Mouse (Mus musculus) neural tube, embryonic 15.5 days (tissue): ENCODE measurements at regions not wholly inside any gene's neighbourhood (a gene's known extent, or its start where the extent isn't known, plus 50 kb on each side); places are given as distances from the start of the nearest gene placed in this dataset.

Source experiments
- ATAC-seq: fragments of 200-750 bp; cut with Nextera tagmentation; 2 replicates; pipeline ENCODE4 v1.8.0; 2017; ENCODE audit warnings: mild to moderate bottlenecking, moderate TSS enrichment, moderate library complexity; ENCODE audit not compliant: low FRiP score
- H3K27ac ChIP-seq: fragments of 300-500 bp; sonication (generic); replicated peaks from 2 replicates; pipeline ENCODE4 v1.5.1; 2015; ENCODE audit warnings: mild to moderate bottlenecking, inconsistent platforms
- H3K27me3 ChIP-seq: fragments of 300-500 bp; sonication (generic); replicated peaks from 2 replicates; pipeline ENCODE4 v1.6.1; 2015; ENCODE audit warnings: inconsistent platforms
- H3K36me3 ChIP-seq: fragments of 300-500 bp; sonication (generic); 2 replicates; pipeline ENCODE4 v1.6.1; 2015; ENCODE audit warnings: inconsistent platforms
- H3K4me1 ChIP-seq: fragments of 300-500 bp; sonication (generic); 2 replicates; pipeline ENCODE4 v1.6.1; 2015; ENCODE audit warnings: inconsistent platforms
- H3K4me2 ChIP-seq: fragments of 300-500 bp; sonication (generic); 2 replicates; pipeline ENCODE4 v1.6.1; 2015; ENCODE audit warnings: inconsistent platforms, mild to moderate bottlenecking, moderate library complexity
- H3K4me3 ChIP-seq: fragments of 300-500 bp; sonication (generic); replicated peaks from 2 replicates; pipeline ENCODE4 v1.5.1; 2015; ENCODE audit warnings: mild to moderate bottlenecking, inconsistent platforms
- H3K9ac ChIP-seq: fragments of 300-500 bp; sonication (generic); replicated peaks from 2 replicates; pipeline ENCODE4 v1.6.1; 2015; ENCODE audit warnings: mild to moderate bottlenecking, inconsistent platforms
- H3K9me3 ChIP-seq: fragments of 300-500 bp; sonication (generic); replicated peaks from 2 replicates; pipeline ENCODE4 v1.6.1; 2016; ENCODE audit warnings: inconsistent platforms
- WGBS: fragments of 180-500 bp; shearing (Covaris S2); methylation state at CpG from one replicate; pipeline ENCODE4 v1.1.7; 2015; ENCODE audit warnings: mixed read lengths; 5-methylcytosine and 5-hydroxymethylcytosine counted together

DNA sequence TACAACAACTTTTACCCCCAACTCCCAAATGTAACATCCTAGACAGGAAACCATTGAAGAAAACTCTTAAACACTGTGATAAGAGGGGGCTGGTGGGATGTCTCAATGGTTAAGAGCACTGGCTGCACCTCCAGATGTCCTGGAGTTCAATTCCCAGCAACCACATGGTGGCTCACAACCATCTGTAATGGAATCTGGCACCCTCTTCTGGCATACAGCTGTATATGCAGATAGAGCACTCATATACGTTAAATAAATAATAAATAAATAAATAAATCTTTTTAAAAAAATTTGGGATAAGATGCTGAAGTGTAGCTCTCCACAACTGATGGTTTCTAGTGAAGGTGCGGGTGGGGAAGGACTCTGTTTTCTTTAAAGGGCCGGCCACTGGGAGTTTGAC is 69.3 kb downstream of the Kctd15 start:
- no peak overlapping the region for H3K4me3 ChIP-seq
- no peaks in the 10 kb centered on the region for H3K9me3 ChIP-seq
- ATAC-seq: no peak
- no peaks in the 10 kb centered on the region for H3K36me3 ChIP-seq
- H3K9ac ChIP-seq: no peak overlapping the region
- H3K27ac ChIP-seq: no peak overlapping the region
- H3K4me2 ChIP-seq: no peak overlapping the region
- 95% methylated on average over 3 of the region's 3 CpGs for WGBS
- H3K4me1 ChIP-seq: no peaks in the 10 kb centered on the region
- no peaks in the 10 kb centered on the region for H3K27me3 ChIP-seq

DNA sequence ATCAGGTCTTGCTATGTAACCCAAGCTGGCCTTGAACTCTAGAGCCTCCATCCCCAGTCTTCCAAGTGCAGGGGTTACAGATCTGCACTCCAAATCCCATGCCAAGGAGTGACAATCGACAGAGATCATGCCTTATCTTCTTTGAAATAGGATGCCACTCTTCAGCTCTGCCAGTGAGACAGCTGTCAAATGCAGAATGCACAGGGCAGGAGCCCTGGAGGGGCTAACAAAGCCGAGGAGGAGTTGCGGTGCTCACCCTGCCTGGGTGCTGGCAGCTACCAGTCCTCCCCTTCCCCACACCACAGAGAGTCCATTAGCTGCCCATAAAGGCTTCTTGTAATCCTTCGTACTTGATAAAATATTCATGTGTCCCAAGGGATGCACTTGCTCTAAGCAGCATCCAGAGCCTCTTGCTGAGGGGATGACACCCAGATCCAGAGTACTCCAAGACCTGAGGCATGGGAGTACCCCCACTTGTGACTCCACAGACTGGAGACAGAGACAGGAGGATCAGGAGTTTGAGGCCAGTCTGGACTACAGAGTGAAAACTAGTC is 71.1 kb downstream of the Kctd15 start:
- no peak overlapping the region for H3K4me2 ChIP-seq
- no peak overlapping the region for H3K27ac ChIP-seq
- H3K4me1 ChIP-seq: no peaks in the 10 kb centered on the region
- WGBS: 63% methylated on average over 4 of the region's 4 CpGs
- no peaks in the 10 kb centered on the region for H3K36me3 ChIP-seq
- ATAC-seq: no peak
- no peak overlapping the region for H3K4me3 ChIP-seq
- no peak overlapping the region for H3K9ac ChIP-seq
- no peaks in the 10 kb centered on the region for H3K27me3 ChIP-seq
- H3K9me3 ChIP-seq: no peaks in the 10 kb centered on the region

DNA sequence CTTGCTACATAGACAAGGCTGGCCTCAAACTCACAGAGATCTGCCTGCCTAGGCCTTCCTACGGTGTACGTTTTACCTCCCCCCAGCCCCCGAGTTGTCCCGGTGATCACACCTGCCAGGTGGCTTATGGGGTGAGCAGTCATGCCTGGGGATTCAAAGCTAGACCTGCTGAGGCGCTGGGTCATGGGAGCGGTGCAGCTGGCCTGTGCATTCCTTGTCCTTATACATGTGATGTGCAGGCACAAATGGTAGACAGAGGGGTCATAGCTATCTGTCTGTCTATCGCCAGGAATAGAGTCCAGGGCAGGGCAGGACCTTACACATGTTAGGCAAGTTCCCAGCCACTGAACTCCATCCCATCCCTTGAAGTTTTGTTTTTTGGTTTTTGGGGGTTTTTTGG is 71.7 kb downstream of the Kctd15 start:
- H3K9me3 ChIP-seq: no peaks in the 10 kb centered on the region
- H3K4me2 ChIP-seq: no peak overlapping the region
- H3K9ac ChIP-seq: no peak overlapping the region
- no peak overlapping the region for H3K27ac ChIP-seq
- H3K4me1 ChIP-seq: no peaks in the 10 kb centered on the region
- H3K4me3 ChIP-seq: no peak overlapping the region
- no peaks in the 10 kb centered on the region for H3K36me3 ChIP-seq
- ATAC-seq: no peak
- 92% methylated on average over 7 of the region's 7 CpGs for WGBS
- no peaks in the 10 kb centered on the region for H3K27me3 ChIP-seq

DNA sequence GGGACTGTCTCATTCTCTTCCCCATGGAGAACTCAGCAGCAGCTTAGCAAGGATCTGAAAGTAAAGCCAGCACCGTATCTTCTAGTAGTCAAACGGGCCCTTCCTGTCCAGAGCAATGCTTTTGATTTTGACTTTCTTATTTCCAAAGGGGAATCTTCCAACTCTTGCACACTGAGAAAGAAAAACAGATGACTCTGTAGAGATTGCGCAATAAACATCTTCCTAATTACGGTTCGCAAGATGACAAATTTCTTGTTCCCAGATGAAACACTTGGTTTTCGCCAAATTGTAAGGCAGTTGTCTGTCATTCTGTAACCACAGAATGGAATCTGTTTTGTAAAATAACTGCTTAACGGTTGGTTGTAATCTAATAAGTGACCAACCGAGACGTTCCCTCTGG is 75.7 kb downstream of the Kctd15 start:
- 89% methylated on average over 9 of the region's 9 CpGs for WGBS
- no peak overlapping the region for H3K27ac ChIP-seq
- no peak for ATAC-seq

DNA sequence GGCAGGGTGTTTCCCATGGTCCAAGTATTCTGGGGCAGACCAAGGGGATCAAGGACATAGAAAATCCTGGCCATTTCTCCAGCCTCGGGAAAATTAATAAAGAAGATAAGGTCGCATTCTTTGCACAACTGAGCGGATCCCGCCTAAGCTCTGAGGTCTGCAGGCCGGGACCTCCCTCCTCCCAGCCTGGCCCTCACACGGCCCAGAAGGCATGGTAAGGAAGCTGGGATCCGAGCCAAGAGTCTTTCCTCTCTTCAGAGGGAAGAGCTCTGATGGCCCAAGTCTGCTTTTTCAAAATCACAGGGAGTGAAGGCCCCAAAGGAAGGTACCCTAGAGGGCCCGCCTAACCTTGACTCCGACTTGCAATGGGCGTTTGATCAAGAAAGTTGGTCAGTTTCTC is 85.2 kb downstream of the Kctd15 start:
- no peak for ATAC-seq
- H3K36me3 ChIP-seq: no peaks in the 10 kb centered on the region
- H3K4me2 ChIP-seq: peak overlapping the region; percentile 54
- peaks cover 19% of the 10 kb centered on the region for H3K4me1 ChIP-seq
- H3K27ac ChIP-seq: no peak overlapping the region
- 53% methylated on average over 10 of the region's 10 CpGs for WGBS
- H3K9ac ChIP-seq: no peak overlapping the region
- no peaks in the 10 kb centered on the region for H3K9me3 ChIP-seq
- H3K27me3 ChIP-seq: no peaks in the 10 kb centered on the region
- no peak overlapping the region for H3K4me3 ChIP-seq

More for the DNA sequence above, 75.7 kb downstream of the Kctd15 start:
- no peaks in the 10 kb centered on the region for H3K4me1 ChIP-seq
- H3K4me2 ChIP-seq: no peak overlapping the region
- no peak overlapping the region for H3K9ac ChIP-seq
- no peaks in the 10 kb centered on the region for H3K9me3 ChIP-seq
- H3K27me3 ChIP-seq: no peaks in the 10 kb centered on the region
- no peak overlapping the region for H3K4me3 ChIP-seq
- no peaks in the 10 kb centered on the region for H3K36me3 ChIP-seq

DNA sequence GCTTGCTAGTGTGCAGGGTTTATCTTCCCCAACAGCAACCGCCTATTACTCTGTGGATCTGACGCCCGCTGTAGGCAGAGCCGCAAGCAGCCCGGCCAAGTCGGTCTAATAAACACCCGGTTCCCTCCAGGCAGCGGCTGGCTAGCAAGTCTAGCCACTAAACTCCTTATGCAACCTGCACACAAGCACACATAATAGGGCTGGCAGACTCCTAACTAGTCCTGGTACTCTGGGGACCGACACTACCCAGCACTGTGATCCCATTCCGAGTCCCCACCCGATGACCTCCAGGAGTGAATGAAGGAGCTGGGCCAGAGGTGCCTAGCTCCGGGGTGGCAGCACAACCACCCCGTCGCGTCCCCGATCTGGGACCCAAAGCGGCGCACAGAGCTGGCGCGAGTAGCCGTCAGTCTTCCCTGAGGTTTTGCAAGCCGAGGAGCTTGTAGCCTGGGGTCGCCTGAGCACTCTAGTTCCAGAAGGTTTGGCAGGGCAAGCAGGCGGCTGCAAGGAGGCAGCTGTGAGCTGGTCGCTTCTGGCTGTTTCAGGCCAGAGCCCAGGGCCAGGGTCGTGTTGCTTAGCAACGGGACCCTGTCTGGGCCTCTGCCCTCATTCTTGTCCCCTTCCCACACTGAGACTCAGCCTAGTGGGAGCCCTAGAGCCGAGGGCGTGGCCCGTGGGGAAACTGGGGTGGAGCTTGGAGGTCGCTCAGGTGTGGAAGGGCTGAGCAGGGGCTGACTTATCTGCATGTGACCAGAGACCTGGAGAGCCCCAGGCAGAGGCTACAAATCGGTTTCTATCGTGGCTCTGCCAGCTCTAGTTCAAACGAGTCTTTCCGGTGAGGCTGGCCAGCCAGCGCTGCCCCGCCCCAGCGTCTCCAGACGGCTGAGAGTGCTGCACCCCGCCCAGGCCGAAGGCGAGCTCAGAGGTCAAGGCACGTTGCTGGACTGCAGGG is 86.1 kb downstream of the Kctd15 start:
- ATAC-seq: peak; percentile 85
- H3K9ac ChIP-seq: peak overlapping the region; percentile 31; the same call in 1 of the 2 replicates
- no peaks in the 10 kb centered on the region for H3K9me3 ChIP-seq
- no peaks in the 10 kb centered on the region for H3K27me3 ChIP-seq
- no peaks in the 10 kb centered on the region for H3K36me3 ChIP-seq
- peak overlapping the region; percentile 27 for H3K4me3 ChIP-seq
- peak overlapping the region; percentile 42; the same call in 1 of the 2 replicates for H3K27ac ChIP-seq
- 1% methylated on average over 43 of the region's 43 CpGs for WGBS
- peak overlapping the region; percentile 54 for H3K4me2 ChIP-seq
- peaks cover 19% of the 10 kb centered on the region for H3K4me1 ChIP-seq

DNA sequence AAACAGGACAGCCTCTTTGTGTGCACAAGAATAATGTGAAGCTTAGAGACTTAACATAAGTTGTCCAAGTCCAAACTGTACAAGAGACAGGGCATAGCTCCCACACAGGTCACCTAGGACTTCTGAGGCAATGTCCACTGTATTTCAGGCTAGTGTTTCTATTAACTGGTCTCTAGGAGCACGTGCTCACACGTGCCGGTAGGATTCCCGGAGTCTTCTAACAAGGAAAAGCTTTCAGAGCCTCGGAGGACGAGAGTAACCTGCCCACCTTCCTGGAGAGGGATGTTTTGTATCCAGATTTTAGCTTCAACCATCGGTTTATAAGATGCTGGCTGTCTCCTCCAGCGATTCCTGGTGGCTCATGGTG is 86.8 kb downstream of the Kctd15 start:
- H3K27ac ChIP-seq: peak overlapping the region; percentile 42; the same call in 1 of the 2 replicates
- H3K4me2 ChIP-seq: peak overlapping the region; percentile 54
- no peaks in the 10 kb centered on the region for H3K9me3 ChIP-seq
- peak overlapping the region; percentile 27; the same call in 1 of the 2 replicates for H3K4me3 ChIP-seq
- peak overlapping the region; percentile 31; the same call in 1 of the 2 replicates for H3K9ac ChIP-seq
- H3K27me3 ChIP-seq: no peaks in the 10 kb centered on the region
- H3K36me3 ChIP-seq: no peaks in the 10 kb centered on the region
- peaks cover 19% of the 10 kb centered on the region for H3K4me1 ChIP-seq
- ATAC-seq: no peak
- 19% methylated on average over 8 of the region's 8 CpGs for WGBS

DNA sequence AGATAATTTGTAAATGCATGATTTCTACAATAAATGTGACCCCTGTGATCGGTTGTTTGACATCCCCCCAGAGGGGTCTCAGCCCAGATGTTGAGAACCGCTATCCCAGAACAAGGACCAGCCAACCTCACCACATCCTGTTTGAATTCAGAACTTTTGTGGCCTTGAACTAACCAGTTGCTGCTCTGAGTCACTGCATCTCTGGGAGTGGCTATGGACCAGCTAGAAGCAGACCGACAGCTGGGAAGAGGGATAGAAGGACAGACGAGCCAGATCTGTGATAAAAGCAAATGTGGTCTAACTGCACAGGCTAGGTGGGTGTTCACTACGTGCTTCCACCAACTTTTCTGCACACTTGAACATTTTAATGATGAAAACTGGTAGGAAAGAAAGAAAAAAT is 89.0 kb downstream of the Kctd15 start:
- peaks cover 19% of the 10 kb centered on the region for H3K4me1 ChIP-seq
- no peak for ATAC-seq
- no peak overlapping the region for H3K4me3 ChIP-seq
- H3K9ac ChIP-seq: no peak overlapping the region
- H3K27ac ChIP-seq: no peak overlapping the region
- H3K36me3 ChIP-seq: no peaks in the 10 kb centered on the region
- H3K4me2 ChIP-seq: no peak overlapping the region
- 77% methylated on average over 5 of the region's 5 CpGs for WGBS
- no peaks in the 10 kb centered on the region for H3K9me3 ChIP-seq
- no peaks in the 10 kb centered on the region for H3K27me3 ChIP-seq

DNA sequence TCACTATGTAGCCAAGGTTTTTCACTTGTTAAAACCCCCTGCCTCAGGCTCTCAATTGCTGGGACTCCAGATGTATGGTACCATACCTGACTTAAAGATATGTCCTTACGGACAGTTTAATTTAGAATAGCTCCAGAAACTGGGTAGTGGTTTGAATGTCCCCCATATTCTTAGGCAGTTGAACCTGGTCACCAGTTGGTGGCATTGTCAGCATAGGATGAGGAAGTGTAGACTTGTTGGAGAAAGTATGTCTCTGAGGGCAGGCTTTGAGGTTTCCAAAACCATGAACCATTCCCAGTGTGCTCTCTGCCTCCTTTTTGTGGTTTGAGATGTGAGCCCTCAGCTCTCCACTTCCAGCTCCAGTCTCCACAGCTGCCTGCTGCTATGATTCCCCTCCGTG is 94.4 kb downstream of the Kctd15 start:
- no peaks in the 10 kb centered on the region for H3K27me3 ChIP-seq
- H3K9me3 ChIP-seq: no peaks in the 10 kb centered on the region
- 82% methylated on average over 2 of the region's 2 CpGs for WGBS
- H3K4me2 ChIP-seq: no peak overlapping the region
- ATAC-seq: no peak
- no peak overlapping the region for H3K9ac ChIP-seq
- H3K27ac ChIP-seq: no peak overlapping the region
- no peaks in the 10 kb centered on the region for H3K36me3 ChIP-seq
- H3K4me3 ChIP-seq: no peak overlapping the region
- H3K4me1 ChIP-seq: no peaks in the 10 kb centered on the region

DNA sequence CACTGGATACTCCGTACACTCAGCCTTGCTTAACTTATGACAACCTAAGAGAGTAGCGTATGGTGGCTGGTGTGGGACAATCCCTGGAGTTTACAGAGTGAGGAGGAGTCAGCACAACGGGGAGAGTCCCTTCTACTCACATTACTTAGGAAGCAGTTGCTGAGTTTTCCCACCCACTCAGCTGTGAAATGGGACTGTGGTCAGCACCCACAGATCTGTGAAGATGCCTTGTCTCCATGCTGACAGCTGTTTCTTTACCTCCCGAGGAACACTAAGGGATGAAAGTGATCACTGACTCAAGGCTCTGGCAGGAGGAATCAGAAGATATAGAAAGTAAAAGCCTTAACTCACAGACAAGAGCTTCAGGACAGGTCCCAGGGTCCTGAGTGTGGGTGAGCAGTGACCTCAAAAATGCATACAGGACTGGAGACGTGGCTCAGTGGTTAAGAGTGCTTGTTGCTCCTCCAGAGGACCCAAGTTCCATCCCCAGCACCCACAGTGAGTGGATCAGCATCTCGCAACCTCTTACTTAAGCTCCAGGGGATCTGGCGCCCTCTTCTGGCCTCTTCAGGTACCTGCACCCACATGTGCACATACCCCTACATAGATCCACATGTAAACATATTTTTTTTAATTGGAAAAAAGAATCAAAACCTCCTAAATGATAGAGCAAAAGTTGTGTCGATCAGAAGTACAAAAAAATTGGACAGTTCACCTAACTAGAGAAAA is 97.8 kb downstream of the Kctd15 start:
- H3K4me1 ChIP-seq: no peaks in the 10 kb centered on the region
- WGBS: 82% methylated on average over 8 of the region's 8 CpGs
- no peak for ATAC-seq

DNA sequence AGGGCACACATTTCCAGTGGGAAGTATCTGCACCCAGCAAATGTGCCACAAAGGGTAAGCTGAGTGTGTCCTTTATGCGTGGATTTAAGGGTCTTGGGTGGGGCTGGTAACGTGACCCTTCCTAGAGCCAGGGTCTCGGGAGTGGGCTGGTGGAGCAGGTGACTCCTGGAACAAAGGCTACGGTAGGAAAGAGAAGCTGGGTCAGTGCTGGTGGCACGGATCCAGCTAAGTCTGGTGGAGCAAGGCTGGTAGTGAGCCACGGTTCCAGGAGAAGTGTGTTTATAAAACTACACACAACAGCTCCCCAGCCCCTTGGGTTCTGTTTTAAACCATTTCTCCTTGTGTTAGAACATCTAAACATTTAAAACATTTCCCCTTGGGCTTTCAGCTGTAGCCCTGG is 101.3 kb downstream of the Kctd15 start:
- no peak for ATAC-seq
- Histone ChIP-seq H3K27me3 (no peaks in the 10 kb centered on the region), H3K4me2 (no peak overlapping the region), H3K4me3 (no peak overlapping the region), H3K9me3 (no peaks in the 10 kb centered on the region), H3K4me1 (no peaks in the 10 kb centered on the region), H3K27ac (no peak overlapping the region), H3K36me3 (no peaks in the 10 kb centered on the region), H3K9ac (no peak overlapping the region)
- 72% methylated on average over 6 of the region's 6 CpGs for WGBS

More for the DNA sequence above, 97.8 kb downstream of the Kctd15 start:
- H3K27ac ChIP-seq: no peak overlapping the region
- H3K36me3 ChIP-seq: no peaks in the 10 kb centered on the region
- H3K4me3 ChIP-seq: no peak overlapping the region
- no peak overlapping the region for H3K4me2 ChIP-seq
- H3K27me3 ChIP-seq: no peaks in the 10 kb centered on the region
- no peaks in the 10 kb centered on the region for H3K9me3 ChIP-seq
- H3K9ac ChIP-seq: no peak overlapping the region
